Mouse (Mus musculus) ES-E14 (cell line): ENCODE results near the gene Cacnb4. TPM values are rescaled to one million over a fixed set of nuclear protein-coding genes. Genes with fewer than 3 reads are reported as not detected.

Experiments used
- DNase-seq: peaks from one replicate; pipeline ENCODE4 v3.0.0-alpha.2; 2013; ENCODE audit warnings: low read depth, low spot score
- H3K27ac ChIP-seq: 2 replicates; pipeline ENCODE4 v1.5.1; 2012; ENCODE audit warnings: low read depth, mild to moderate bottlenecking, low read length, moderate library complexity, mixed read lengths; ENCODE audit not compliant: poor library complexity, insufficient read depth, severe bottlenecking
- H3K36me3 ChIP-seq: 2 replicates; pipeline ENCODE4 v1.6.1; 2012; ENCODE audit warnings: mild to moderate bottlenecking, low read length, moderate library complexity, mixed read lengths; ENCODE audit not compliant: control insufficient read depth, poor library complexity, insufficient read depth, severe bottlenecking
- H3K4me1 ChIP-seq, 2 experiments: fragments of 150-350 bp in 1 of 2; sonication (generic) in 1 of 2; 2 replicates each; pipeline ENCODE4 v1.6.1; 2012; ENCODE audit warnings: low read length in 2 of 2, mild to moderate bottlenecking in 1 of 2, mixed read lengths in 1 of 2; ENCODE audit not compliant: control insufficient read depth in 2 of 2, insufficient read depth in 2 of 2, poor library complexity in 1 of 2
- H3K4me3 ChIP-seq, 2 experiments: fragments of 150-350 bp in 1 of 2; sonication (generic) in 1 of 2; 2 replicates each; pipeline ENCODE4 v1.5.1; 2012; ENCODE audit warnings: low read length in 2 of 2, low read depth in 1 of 2, mild to moderate bottlenecking in 1 of 2, mixed read lengths in 1 of 2; ENCODE audit not compliant: insufficient read depth in 1 of 2, poor library complexity in 1 of 2, severe bottlenecking in 1 of 2
- H3K9ac ChIP-seq: 2 replicates; pipeline ENCODE4 v1.6.1; 2012; ENCODE audit warnings: low read depth, mild to moderate bottlenecking, low read length, mixed read lengths; ENCODE audit not compliant: poor library complexity, insufficient read depth, severe bottlenecking
- H3K9me3 ChIP-seq: fragments of 150-350 bp; sonication (generic); 2 replicates; pipeline ENCODE4 v1.6.1; 2012; ENCODE audit warnings: low read depth, mild to moderate bottlenecking, low read length; ENCODE audit not compliant: control insufficient read depth, insufficient read depth
- CHD2 ChIP-seq: IDR thresholded peaks from 2 replicates; pipeline ENCODE4 v1.6.1; 2014; ENCODE audit warnings: mild to moderate bottlenecking, low read depth, low read length, inconsistent platforms
- HCFC1 ChIP-seq: IDR thresholded peaks from 2 replicates; pipeline ENCODE4 v1.6.1; 2012; ENCODE audit warnings: low read length, inconsistent platforms, borderline replicate concordance; ENCODE audit not compliant: insufficient read depth
- MAFK ChIP-seq: IDR thresholded peaks from 2 replicates; pipeline ENCODE4 v1.6.1; 2014; ENCODE audit warnings: mild to moderate bottlenecking, low read depth, low read length, inconsistent platforms; ENCODE audit not compliant: insufficient read depth
- ZC3H11A ChIP-seq: IDR thresholded peaks from 2 replicates; pipeline ENCODE4 v1.6.1; 2012; ENCODE audit warnings: low read depth, mild to moderate bottlenecking, inconsistent platforms, low read length, borderline replicate concordance
- ZNF384 ChIP-seq: IDR thresholded peaks from 2 replicates; pipeline ENCODE4 v1.6.1; 2012; ENCODE audit warnings: low read depth, low read length, inconsistent platforms
- in situ Hi-C, 2 experiments: fragments of 600-800 bp; cut with MboI; formaldehyde crosslinking; loops; one replicate each; pipeline ENCODE4 v1.15.1; 2025; ENCODE audit warnings: low sequenced_read_pairs in 2 of 2, inconsistent platforms in 1 of 2; ENCODE audit not compliant: unreplicated experiment in 2 of 2
- total RNA-seq: library from RNA; depleted of rRNA; stranded (reverse); fragments of 300-350 nt; gene quantifications from 2 replicates; pipeline ENCODE4 v1.2.3, GENCODE M21; 2012

The Cacnb4 gene
- total RNA-seq, 1 experiment, result 0.09 TPM

- no peak overlapping the region for H3K4me3 ChIP-seq
- no peak overlapping the region for H3K27ac ChIP-seq
- H3K36me3 ChIP-seq, result no peaks in the 10 kb centered on the region
- H3K4me1 ChIP-seq, result peaks cover 0 to 5% of the 10 kb centered on the region in 2 experiments; a peak in 2 of 4 replicates
- in situ Hi-C loops, result no loop called here
- no peak for TF ChIP-seq ZNF384
- no peak for TF ChIP-seq ZC3H11A
- TF ChIP-seq HCFC1, result no peak
- TF ChIP-seq MAFK, result no peak
- no peak for TF ChIP-seq CHD2
- no peaks in the 10 kb centered on the region for H3K9me3 ChIP-seq
- H3K9ac ChIP-seq, result no peak overlapping the region
- no peak for DNase-seq
Measured at GRCm38 (mm10) chr2:52556961-52557326, 119.7 kb downstream of the Cacnb4 start.

DNA sequence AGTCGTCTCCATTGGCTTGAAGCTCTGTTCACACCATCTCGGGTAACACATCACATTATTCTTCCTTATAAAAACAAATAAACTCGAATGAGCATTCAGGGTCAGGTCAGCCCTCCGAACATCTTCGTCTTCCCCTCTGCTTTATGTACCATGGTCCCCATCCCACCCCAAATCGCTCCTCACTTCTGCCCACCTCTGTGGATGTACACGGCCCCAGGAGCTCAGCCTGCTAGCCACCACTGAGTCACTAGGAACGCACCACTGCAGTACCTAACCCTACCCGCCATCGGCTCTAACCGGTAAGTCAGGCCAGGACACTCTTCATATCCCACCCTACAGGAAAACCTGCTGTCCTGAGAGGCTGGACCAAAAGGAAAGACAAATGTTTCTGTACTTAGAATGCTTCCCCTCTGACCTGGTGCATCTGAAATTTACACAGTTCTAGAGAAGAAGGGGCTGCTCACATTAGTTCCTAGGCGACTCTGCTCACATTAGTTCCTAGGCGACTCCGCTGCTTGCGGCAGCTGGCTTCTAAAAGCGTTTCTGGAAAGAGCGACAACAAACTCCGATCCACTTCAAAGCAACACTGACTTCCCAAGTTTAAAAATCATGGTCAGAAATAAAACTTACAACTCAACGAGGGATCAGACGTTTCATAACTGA lies 120.2 kb downstream of the Cacnb4 start:
- Histone ChIP-seq H3K9me3 (no peaks in the 10 kb centered on the region), H3K4me3 (no peak overlapping the region; a peak in 1 of 4 replicates), H3K36me3 (no peaks in the 10 kb centered on the region), H3K4me1 (peaks cover 0 to 5% of the 10 kb centered on the region in 2 experiments; a peak in 2 of 4 replicates), H3K27ac (no peak overlapping the region), H3K9ac (no peak overlapping the region)
- in situ Hi-C loops, result no loop called here
- no peak for TF ChIP-seq HCFC1
- no peak for TF ChIP-seq ZC3H11A
- no peak for TF ChIP-seq ZNF384
- no peak for TF ChIP-seq MAFK
- no peak for TF ChIP-seq CHD2
- no peak for DNase-seq

- DNase-seq, result no peak
Measured at GRCm38 (mm10) chr2:52548401-52548800, 128.2 kb downstream of the Cacnb4 start.

GRCm38 (mm10) chr2:52547331-52547730 lies 129.3 kb downstream of the Cacnb4 start:
- H3K4me1 ChIP-seq, result peaks cover 0 to under 1% of the 10 kb centered on the region in 2 experiments; a peak in 2 of 4 replicates
- no peak for DNase-seq
- no peak overlapping the region for H3K9ac ChIP-seq
- no peak for TF ChIP-seq ZNF384
- TF ChIP-seq HCFC1, result no peak
- TF ChIP-seq MAFK, result no peak
- TF ChIP-seq ZC3H11A, result no peak
- in situ Hi-C loops, result no loop called here
- H3K36me3 ChIP-seq, result no peaks in the 10 kb centered on the region
- no peak overlapping the region for H3K27ac ChIP-seq
- H3K9me3 ChIP-seq, result no peaks in the 10 kb centered on the region
- H3K4me3 ChIP-seq, result no peak overlapping the region

More at GRCm38 (mm10) chr2:52548401-52548800, 128.2 kb downstream of the Cacnb4 start:
- Histone ChIP-seq H3K9ac (no peak overlapping the region), H3K4me1 (no peaks in the 10 kb centered on the region), H3K27ac (no peak overlapping the region), H3K9me3 (no peaks in the 10 kb centered on the region), H3K4me3 (no peak overlapping the region), H3K36me3 (no peaks in the 10 kb centered on the region)
- in situ Hi-C loops, result no loop called here
- TF ChIP-seq CHD2 (no peak), MAFK (no peak), HCFC1 (no peak), ZC3H11A (no peak), ZNF384 (no peak)
